Mouse (Mus musculus) heart, adult 2 months (tissue): ENCODE results near the gene Tshz2.

Experiments
- CTCF ChIP-seq: fragments of 200-600 bp; IDR thresholded peaks from 2 replicates; pipeline ENCODE4 v1.8.1; 2022; ENCODE audit warnings: antibody characterized with exemption, mild to moderate bottlenecking, moderate library complexity
- EP300 ChIP-seq: fragments of 200-500 bp; IDR thresholded peaks from 2 replicates; pipeline ENCODE4 v1.6.1; 2011; ENCODE audit warnings: low read depth, low read length, control low read depth; ENCODE audit not compliant: insufficient read depth
- POLR2A ChIP-seq: fragments of 200-500 bp; IDR thresholded peaks from 2 replicates; pipeline ENCODE4 v1.6.1; 2011; ENCODE audit warnings: mild to moderate bottlenecking, low read depth, low read length, control low read depth; ENCODE audit not compliant: insufficient read depth

- no peak for TF ChIP-seq CTCF
- no peak for TF ChIP-seq POLR2A
- no peak for TF ChIP-seq EP300
These were observed 437.9 kb downstream of the Tshz2 start for GRCm38 (mm10) chr2:170070641-170071241.
